Mouse (Mus musculus): ENCODE results near the gene Aqp5.

Aqp5 gene

DNA sequence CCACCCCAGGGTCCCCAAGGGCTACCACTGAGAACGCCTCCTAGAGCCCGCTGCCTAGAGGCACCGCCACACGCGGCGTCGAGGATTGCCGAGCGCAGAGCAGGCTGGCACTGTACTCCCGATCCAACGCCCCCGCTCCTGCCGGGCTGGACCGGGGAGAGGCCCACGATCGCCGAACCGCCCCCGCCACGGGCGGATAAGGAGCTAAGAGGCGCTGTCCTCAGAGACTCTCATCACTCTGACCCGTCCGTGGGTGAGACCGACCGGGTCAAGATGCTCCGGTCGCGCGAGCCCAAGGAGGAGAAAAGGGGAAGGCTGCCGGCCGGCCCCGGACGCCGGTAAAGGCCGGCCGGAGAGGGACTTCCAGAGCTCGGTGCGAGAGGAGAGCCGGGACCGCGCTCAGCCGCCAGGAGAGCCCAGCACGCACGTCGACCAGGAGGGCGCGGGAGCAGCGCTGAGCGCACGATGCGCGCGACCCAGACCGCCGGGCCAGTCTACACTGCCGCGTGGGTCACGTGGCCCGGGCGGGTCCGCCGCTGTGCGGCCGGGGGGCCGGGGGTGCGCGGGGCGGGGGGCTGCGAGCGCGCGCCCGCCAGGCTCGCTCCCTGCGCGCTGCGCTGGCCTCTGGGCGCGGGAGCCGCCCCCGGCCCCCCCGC, at the start of gene Aqp5:
Gene Aqp5, plus strand, starts transcription at position 354 of the 656 bp plus-strand sequence.
- no peak for DNase-seq

DNA sequence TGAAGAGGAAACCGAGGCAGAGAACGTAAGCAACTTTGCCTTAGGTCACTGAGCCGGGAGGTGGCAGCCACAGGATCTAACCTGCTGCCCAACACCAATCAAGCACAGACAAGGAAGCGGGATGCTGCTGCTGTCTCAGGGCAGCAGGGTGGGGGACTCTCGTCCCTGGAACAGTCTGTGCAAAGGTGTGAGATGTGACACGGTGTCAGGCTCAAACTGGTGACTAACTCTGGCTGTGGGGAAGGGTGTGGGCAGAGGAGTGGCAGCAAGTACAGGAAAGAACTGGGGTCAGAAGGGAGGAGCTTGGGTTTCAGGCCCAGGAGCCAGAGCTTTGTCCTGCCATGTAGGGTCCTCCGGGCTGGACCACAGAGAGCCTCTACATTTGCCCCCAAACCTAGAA, 46.5 kb upstream of the Aqp5 start:
- DNase-seq, result no peak

DNA sequence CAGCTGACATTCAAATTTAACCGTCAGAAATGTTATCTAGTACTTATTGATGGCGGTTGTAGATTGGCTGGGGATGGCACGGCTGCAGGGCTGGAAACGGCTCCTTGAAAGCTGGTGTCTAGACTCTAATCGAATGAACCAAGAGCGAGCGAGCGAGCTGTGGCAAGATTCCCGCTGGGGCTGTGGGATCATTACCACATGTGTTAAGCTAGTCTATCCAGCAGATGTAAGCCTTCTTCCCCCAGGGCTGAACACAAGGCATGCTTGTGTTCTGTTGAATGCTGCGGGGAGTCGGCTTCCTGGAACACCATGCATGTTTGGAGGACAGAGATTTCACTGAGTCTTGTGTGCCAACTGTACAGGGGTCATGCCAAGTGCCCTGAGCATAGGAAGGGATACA, 44.0 kb upstream of the Aqp5 start:
- no peak for DNase-seq

DNA sequence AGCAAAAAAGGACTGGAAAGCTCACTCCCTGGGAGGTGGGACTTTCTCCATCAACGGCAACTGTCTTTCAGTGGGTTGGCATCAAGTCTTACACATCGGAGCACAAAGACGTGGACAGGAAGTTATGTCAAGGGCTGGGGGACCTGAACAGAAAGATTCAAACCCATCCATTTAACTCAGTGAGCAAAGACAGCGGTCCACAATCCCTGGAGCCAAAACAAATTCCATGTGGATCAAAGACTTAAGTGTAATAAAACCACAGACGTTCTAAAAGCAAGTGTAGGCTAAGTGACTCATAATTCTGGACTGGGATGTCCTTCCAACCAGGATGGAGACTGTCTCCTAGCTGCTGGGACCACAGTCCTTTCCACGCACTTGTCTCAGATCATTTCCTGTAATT, 42.9 kb upstream of the Aqp5 start:
- DNase-seq, result no peak

DNA sequence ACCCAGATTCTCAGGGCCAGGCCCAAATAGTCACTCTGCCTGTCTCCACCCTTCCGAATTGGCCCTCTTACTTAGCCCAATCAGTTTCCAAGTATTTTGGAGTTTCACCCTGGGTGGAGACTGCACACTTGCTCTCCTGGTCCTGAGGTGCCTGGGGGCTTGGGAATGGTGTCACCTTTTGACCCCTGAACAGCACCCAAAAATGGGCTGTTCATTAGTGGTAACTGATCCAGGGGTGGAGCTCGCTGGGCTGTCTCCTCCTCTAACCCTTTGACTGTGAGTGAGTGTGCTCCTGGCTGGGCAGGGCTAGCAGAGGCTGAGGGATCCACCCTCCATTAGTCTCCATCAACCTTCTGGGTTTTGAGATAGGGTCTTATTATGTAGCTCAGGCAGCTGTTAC, 40.7 kb upstream of the Aqp5 start:
- no peak for DNase-seq

DNA sequence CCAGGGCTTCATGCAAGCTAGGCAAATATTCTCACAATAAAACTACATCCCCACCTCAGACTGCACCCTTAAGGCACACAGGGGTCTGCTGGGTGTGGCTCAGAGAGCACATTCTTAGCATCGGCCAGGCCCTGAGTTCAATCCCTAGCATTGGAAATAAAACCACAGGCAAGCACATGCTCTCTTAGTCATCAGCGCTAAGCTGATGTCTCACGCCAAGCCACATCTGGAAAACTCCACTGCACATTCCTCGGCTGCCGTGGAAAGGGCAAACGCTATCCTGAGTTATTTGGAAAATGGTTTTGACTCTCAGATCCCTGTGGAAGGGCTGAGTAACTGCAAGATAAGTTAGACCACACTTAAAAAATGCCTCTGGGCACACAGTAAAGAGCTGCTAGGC, 36.8 kb upstream of the Aqp5 start:
- no peak for DNase-seq

DNA sequence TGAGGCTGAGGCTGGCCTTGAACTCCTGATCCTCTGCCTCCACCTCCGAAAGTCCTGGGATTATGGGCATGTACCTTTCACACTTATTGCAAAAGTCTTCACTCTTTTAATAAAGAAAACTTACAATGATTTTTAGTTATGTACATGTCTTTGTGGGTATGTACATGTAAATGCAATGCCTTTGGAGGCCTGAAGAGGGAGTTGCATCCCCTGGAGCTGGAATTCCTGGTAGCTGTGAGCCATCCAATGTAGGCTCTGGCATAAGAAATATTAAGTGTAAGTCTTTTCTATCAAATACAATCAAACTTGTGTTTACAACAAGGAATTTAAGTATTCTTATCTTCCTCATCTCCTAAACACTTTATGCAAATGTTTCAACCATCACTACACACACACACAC, 31.6 kb upstream of the Aqp5 start:
- DNase-seq, result no peak

DNA sequence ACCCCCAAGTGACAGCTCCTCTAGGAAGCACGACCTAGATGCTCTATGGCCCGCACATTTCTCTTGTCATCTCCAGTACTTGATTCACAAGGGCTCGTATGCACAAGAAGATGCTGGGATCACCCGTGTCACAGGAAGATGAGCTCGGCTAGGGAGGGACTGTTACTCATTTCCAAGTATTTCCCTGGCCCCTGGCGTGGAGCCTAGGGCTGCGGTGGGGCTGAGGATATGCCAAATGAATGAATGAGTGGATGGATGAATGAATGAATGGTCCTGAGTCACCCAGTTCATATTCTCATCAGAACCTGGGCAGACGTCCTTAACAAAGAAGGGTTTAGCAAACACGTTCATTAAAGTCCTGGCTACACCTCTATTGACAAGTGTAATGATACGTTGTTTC, 30.3 kb upstream of the Aqp5 start:
- no peak for DNase-seq

DNA sequence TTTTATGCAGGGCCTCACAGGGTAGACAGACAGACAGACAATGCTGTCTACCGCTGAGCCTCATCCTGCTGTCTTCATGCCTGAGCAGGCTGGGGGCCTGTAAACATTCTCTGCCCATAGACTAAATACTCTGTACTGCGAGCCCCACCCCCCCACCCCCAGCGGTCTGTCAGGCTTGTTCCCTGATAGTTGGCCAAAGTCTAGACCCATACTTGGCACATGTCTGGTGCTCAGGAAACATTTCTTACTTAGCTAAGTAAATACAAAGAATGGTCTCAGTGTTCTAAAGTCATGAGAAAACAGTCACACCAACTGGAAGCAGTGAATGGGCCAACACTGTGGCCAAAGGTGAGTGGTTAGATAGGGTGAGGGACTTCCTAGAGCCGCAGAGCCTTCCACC, 23.2 kb upstream of the Aqp5 start:
- DNase-seq, result no peak

DNA sequence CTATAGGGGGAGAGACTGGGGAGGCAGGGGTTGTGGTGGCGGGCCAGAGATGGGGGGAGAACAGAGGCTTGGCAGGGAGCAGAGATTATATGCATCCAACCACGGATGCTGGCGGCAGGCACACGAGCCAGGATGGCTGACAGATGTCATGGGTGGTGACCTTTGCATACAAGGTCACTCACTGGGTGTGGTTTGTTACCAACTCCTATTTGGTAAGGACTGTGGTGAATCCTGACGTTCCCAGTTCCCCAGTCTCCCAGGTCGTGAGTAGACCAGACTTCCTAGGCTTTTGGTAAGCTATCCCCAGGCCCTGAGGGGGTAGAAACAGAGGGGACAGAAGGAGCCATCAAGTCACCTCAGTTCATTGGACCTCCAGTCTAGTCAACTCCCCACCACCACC, 21.9 kb upstream of the Aqp5 start:
- DNase-seq, result no peak

DNA sequence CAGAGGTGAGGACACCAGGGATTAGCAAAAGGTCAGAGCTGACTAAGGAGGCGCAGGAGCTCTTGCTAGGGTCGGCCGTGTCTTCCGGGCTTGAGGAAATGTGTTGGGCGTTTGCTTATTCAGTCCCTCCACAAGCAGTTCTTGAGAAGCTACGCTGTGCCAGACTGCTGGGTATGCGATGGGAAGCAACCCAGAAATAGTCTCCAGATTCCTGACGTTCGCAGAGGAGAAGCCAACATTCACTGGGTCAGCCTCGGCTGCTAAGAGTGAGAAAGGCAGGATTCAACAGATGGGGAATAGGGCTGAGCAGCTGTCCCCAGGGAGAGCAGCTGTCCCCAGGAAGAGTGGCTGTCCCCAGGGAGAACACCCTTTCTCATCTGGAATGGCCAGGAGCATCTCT, 21.5 kb upstream of the Aqp5 start:
- DNase-seq, result no peak

DNA sequence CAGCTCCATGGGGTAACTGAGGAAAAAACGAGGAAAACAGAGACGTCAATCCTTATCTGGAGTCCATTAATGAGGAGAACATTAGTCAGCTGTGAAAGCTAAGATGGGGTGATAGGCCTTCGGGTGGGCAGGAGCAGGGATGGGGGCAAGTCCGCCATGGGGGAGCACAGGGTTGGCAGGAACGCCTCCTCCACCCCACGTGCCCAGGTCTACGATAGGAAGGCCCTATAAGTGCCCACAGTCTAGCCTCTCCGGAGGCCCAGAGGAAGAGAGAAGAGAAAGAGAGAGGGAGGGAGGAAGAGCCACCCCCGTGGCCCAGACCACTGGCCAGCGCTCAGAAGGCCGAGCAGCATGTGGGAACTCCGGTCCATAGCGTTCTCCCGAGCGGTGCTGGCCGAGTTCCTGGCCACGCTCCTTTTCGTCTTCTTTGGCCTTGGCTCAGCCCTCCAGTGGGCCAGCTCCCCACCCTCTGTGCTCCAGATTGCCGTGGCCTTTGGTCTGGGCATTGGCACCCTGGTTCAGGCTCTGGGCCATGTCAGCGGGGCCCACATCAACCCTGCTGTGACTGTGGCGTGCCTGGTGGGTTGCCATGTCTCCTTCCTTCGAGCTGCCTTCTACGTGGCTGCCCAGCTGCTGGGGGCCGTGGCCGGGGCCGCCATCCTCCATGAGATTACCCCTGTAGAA, 11.6 kb upstream of the Aqp5 start, which contains the start of gene Aqp2:
Gene Aqp2, plus strand, starts transcription at position 254 of the 684 bp plus-strand sequence.
- DNase-seq, result peak; percentile 91

DNA sequence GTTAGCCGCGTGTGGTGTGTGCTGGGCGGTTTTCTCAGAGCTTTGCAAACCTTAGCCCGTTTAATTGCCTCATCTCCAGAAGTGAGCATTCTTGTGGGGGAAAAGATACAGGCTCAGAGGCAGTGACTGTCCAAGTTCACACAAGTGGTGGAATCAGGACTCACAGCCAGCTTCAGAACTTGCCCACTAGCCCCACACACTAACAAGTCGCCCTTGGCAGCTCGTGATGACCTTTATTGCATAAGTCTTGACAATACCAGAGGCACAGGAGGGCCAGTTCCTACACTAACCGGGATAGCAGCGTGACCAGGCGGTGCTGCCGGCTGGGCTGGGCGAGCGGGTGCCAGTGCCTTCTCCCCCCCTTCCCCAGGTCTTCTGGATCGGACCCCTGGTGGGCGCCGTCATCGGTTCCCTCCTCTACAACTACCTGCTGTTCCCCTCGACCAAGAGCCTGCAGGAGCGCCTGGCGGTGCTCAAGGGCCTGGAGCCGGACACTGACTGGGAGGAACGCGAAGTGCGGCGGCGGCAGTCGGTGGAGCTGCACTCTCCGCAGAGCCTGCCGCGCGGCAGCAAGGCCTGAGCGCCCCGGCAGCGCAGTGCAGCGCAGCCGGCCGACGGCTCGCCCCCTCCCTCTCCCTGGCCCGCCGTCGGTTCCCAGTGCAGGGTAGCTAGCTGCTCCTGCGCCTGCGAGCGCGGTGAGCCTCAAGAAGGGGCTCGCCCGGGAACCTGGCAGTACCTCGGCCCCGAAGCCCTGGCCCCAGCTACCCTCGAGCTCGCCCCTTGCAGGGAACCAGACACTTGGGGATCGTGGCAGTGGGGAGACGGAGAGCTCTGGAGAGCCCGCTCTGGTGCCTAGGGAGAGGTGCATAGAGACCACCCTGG, 6.9 kb upstream of the Aqp5 start:
- peak; percentile 91 for DNase-seq

DNA sequence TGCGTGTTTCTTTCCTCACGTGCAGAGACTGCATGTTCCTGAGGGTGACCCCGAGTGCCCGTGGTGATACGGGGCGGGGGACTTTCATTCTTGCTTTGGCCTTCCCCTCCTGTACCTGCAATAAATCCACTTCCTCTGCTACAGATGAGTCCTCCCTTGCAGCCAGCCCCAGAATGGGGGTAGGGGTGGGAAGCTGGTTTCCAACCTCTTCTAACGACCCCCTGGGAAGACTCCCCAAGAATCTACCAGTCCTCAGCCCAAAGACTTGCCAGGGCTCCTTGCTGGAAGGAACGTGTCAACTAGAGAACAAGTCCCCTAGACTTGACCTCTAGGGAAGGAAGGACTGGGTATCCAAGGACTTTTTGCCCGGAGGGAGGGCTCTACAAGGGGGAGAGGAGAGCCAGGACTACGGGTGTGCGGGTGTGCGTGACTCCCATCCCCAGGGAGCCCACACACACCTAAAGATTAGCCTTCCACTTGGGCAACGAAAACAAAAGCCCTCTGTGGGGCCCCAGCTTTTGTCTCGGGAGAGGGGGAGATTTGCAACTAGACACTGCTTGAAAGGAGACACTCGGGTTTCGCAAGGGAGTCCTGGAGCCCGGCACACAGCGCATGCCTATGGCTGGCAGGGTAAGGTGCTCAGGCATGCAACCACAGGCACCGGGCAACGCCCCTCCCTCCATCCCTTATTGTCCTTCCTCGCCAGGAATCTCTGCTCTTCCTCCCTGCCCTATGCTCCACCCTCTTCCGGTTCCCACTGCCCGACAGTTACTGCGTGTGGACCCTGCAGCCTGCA, 6.0 kb upstream of the Aqp5 start:
- peak; percentile 90 for DNase-seq

DNA sequence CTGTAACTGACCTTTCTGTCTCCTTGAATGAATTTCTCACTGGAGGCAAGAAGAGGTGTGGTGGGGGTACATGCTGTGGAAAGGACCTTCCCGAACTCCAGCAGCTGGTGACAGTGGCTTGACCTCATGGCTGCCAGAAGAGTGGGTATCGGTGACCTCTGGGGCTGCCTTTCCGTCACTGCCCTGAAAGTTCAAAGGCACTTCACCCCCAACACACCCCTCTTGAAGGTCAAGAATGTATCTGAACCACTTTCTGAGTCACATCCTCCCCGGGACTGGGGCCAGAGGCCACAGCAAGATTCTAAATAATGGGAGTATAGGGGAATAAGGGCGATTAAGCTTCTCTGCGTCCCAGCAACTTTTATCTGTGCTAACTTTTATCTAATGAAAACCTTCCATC, 4.8 kb upstream of the Aqp5 start:
- no peak for DNase-seq

DNA sequence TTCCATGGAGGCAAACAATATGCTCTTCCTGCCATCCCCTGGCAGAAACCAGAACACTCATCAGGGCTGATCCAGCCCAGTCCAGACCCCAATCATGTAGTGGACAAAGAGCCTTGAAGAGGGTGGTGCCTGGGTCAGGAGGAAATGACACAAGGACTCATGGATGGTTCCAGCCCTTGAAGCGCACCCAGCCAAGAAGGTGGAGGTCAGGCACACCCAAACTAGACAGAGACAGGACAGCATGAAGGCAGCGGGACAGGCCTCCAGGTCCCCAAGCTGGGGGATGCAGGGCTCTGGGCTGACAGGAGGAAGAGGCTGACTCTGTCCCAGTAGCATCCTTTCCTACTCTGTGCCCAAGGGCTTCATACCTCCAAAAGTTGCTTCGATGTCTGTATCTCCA, 4.1 kb upstream of the Aqp5 start:
- DNase-seq, result no peak

DNA sequence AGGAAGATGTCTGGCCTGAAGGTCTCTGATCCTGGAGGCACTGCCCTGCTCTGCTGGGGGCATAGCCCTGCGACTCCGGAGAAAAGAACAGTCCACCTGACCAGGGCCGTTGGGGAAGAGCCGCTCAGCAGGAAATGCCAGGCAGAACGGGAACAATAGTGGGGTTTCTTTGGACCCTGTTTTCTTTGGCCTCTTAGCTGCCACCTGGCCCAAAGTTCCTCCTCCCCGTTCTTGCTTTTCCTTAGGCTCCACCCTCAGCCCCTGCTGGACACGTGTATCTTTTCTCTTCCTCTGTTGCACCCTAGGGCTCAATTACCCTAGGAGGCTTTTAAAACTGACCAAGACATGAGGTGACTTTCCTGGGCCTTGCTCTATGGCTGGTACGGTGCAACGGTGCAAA, 1.3 kb upstream of the Aqp5 start:
- no peak for DNase-seq

DNA sequence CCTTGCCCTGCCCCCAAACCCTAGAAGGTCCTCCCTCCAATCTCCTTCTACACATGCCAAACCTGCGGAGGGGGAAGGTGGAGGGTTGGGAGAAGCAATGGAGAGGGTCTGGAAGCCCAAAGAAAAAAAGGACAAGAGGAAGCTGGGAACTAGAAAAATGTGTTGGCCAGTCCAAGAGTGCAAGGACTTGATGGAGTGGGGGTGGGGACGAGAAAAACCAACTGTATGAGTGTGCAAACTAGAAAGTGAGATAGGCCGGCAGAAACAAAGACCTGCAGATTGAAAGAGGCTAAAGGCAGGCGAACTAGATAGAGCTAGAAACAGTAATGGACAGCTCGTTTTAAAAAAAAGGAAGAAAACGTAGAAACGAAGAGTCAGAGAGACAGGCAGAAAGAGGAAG, 878 bp upstream of the Aqp5 start:
- DNase-seq, result no peak

DNA sequence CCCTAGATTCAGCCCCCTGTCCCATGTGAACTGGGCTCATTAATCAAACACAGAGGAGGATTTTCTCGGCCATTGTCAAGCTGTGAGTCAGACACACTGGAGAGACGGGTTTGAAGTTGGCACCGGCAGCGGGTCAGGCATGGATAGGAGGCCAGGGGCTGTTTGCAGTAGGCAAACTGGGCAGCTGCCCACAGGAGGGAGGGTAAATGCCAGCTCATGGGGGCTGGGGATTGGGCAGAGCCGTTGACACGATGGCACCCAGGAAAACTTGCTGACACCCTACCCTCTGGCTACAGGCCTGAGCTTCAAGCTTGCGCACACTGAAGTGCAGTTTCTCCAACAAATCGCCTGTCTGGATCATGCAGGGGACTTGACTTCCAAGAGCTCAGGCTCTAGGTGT, 1.6 kb downstream of the Aqp5 start:
- no peak for DNase-seq

DNA sequence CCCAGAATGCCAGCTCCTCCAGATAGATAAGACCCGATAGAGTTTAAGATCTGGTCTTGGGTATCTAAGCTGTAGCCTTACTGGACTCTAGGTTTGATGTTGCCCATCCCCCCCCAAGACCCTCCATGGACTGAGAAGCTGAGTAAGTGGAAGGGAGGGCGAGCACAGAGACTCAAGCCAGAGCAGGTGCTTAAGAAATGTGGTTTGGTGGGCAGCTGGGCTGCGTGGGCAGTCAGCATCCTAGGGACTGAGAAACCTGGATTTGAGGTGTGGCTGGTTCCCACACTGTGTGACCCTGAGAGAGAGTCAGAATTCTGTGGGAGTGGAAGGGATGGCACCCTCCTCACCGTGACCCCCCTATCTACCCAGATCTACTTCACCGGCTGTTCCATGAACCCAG, 2.3 kb downstream of the Aqp5 start:
- no peak for DNase-seq

DNA sequence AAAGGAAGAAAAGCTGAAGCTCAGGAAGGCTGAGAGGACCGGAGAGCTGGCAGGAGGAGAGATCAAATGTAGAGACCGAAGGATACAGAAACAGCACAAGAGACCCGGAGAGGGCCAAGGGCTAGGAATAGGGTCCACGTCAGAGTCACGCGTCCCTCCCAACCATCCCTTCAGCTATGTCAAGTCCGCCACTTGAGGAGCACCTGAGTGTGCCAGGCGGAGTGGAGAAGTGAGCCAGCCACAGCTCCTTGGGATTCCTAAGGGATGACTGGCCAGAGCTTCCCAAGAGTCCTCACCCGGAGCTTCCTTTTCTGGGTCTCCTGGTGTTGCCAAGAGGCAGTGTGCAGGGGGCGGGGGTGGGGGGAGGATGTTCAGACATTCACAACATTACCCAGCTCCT, 4.4 kb downstream of the Aqp5 start:
- DNase-seq, result no peak

DNA sequence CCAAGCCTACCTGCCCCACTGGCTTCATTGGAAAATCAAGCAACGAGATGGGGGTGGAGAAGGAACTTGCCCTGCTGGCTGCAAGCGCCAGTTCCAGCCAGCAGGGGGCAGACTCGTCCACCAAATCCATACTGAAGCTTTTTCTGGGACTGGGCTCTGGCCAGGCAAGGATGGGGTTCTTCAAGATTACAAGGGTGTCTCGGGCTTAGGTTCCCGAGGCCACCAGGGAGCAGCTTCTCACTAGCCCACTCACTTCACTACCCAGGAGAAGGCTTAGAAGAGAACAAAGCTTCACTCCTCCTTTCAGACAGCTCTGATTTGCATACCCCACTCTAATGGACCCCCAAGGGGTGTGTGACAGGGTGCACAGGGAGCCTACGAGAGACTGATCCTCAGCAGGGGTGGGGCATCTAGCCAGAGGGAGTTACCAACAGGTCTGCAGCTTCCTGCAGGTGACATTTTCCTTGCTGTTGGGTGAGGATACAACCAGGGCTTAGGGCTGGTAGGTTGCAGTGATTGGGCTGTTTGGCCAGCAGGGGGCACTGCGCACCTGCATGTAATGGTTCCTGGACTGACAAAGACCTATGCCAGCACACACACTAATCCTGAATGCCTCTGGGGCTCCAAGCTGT, 5.6 kb downstream of the Aqp5 start:
- peak; percentile 96 for DNase-seq

DNA sequence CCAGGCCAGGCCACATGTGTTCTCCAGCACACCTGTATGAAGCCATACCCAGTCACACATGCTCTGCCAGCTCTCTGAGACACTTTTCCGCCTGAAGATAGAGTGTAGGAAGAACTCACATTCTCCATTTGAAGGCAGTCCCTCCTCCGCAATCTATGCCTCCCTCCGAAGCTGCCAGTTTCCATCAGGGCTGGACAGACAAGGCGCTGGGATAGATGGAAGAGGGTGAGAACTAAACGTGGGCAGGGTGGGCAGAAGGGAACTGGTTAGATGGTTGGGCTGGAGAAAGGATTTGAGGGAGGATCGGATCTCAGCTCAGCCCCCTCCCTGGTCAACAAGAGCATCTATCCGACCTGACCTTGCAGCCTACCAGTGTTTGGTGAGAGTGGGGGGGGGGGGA, 6.3 kb downstream of the Aqp5 start:
- DNase-seq, result no peak

Measured in heart, adult 11 months (tissue).